Mouse (Mus musculus): ENCODE results near the gene Kctd11. TPM values are rescaled to one million over a fixed set of nuclear protein-coding genes. Genes with fewer than 3 reads are reported as not detected.
"Not testable (repeated sequence)": the region's sequence is repeated elsewhere in the genome, so short reads cannot be mapped to it uniquely, and the experiment has no call there.

Kctd11 gene
- polyA plus RNA-seq (2014; fragmentation: Nextera tagmentation; extraction: Ambion mirVana): 3.1 and 3.9 TPM in 2 replicates

DNA sequence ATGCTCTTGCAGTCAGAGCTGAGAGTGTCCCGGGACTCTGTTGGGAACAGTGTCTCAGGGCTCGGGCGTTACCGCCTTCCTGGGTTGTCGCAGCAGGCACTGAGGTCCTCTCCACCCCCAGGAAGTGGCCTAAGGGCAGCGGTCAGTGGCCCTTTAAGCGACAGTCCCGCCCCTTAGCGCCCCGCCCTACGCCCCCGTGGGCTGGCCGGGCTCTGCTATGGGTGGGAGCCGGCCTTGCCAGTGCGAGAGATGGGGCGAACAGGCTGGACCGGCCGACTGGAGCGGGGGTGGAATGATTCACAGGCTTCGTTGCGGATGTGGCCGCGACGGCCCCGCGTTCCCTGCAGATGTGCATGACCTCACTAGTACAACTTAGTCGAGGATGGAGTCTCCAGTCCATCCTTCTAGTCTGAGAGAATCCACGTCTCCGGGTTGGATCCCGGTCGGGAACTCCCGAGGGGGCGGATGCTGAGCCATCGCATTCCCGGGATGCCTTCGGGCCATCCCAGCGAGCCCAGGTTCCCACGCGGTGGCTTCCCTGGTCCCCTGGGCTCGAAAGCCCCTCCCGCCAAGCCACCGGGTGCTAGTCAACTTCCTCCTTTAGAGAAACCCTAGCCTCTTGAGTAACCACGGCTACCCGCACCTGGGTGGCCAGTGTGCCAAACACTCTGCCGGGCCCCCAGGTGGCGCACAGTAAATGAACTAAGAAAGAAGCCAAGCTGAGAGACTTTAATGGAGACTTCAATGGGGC is at the start of gene Kctd11:
Gene Kctd11 (minus strand): TSS at position 554 of the 751 bp plus-strand sequence.
- under 1% methylated on average over 46 of the region's 46 CpGs for WGBS
- DNase-seq (ENCODE audit: low spot score, missing footprints) (peak; percentile 98), ATAC-seq (ENCODE audit: low FRiP score) (peak; percentile 86)
- Histone ChIP-seq H3K36me3 (ENCODE audit: control insufficient read depth, insufficient read depth, low read length) (no peaks in the 10 kb centered on the region), H3K4me3 (ENCODE audit: low read depth, low read length) (peak within 1 kb of the TSS; percentile 43), H3K4me1 (ENCODE audit: control insufficient read depth, insufficient read depth, low read length) (peaks cover 19% of the 10 kb centered on the region), H3K27ac (ENCODE audit: low read depth, low read length) (no peak within 1 kb of the TSS; the same call in 1 of the 2 replicates), H3K9ac (ENCODE audit: low read length) (peak within 1 kb of the TSS; percentile 60), H3K9me3 (ENCODE audit: control insufficient read depth, low read length) (no peaks in the 10 kb centered on the region), H3K4me2 (peak within 1 kb of the TSS; percentile 58), H3K27me3 (ENCODE audit: control insufficient read depth, insufficient read depth, low read length) (peaks cover 3% of the 10 kb centered on the region; the same call in 1 of the 2 replicates)

DNA sequence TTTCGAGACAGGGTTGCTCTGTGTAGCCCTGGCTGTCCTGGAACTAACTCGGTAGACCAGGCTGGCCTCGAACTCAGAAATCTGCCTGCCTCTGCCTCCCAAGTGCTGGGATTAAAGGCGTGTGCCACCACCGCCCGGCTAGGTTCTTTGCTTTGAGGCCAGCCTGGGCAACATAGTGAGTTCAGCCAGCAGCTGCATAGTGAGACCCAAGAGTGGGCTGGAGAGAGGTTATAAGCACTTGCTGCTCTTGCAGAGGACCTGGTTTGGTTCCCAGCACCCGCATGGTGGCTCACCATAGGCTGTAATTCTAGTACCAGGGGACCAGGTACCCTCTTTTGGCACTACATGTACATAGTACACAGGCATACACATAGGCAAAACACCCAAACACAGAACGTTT is 49.0 kb upstream of the Kctd11 start:
- 87% methylated on average over 8 of the region's 8 CpGs for WGBS
- H3K36me3 ChIP-seq (ENCODE audit: control insufficient read depth, insufficient read depth, low read length): not testable (repeated sequence)

DNA sequence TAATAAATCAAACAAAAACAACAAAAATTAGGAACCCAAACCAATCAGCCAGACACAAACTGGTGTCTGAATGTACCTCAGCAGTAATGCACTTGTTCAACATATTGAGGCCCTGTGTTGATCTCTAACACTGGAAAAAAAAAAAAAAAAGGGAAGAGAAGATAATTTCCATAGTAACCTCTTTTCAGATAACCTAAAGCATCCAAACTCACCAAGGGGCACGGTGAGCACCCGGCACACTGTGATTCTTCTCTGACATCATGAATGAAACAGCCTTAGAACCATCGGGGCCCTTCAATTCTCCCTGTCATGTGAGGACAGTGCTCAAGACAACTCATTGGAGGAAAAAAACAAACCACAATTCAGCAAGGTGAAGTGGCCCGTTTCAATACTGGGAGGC is 48.5 kb upstream of the Kctd11 start:
- no peaks in the 10 kb centered on the region for H3K36me3 ChIP-seq (ENCODE audit: control insufficient read depth, insufficient read depth, low read length)
- H3K4me2 ChIP-seq: no peak overlapping the region
- H3K4me1 ChIP-seq (ENCODE audit: control insufficient read depth, insufficient read depth, low read length): no peaks in the 10 kb centered on the region
- ATAC-seq (ENCODE audit: low FRiP score): no peak
- WGBS: 84% methylated on average over 4 of the region's 4 CpGs
- H3K9me3 ChIP-seq (ENCODE audit: control insufficient read depth, low read length): no peaks in the 10 kb centered on the region
- no peak overlapping the region for H3K9ac ChIP-seq (ENCODE audit: low read length)
- H3K27ac ChIP-seq (ENCODE audit: low read depth, low read length): no peak overlapping the region
- peaks cover 4% of the 10 kb centered on the region; the same call in 1 of the 2 replicates for H3K27me3 ChIP-seq (ENCODE audit: control insufficient read depth, insufficient read depth, low read length)
- DNase-seq (ENCODE audit: low spot score, missing footprints): no peak
- no peak overlapping the region for H3K4me3 ChIP-seq (ENCODE audit: low read depth, low read length)

More for the DNA sequence above, 49.0 kb upstream of the Kctd11 start:
- H3K4me2 ChIP-seq; H3K27ac ChIP-seq (ENCODE audit: low read depth, low read length); H3K9me3 ChIP-seq (ENCODE audit: control insufficient read depth, low read length); ATAC-seq (ENCODE audit: low FRiP score); DNase-seq (ENCODE audit: low spot score, missing footprints); H3K9ac ChIP-seq (ENCODE audit: low read length); H3K4me3 ChIP-seq (ENCODE audit: low read depth, low read length); H3K4me1 ChIP-seq (ENCODE audit: control insufficient read depth, insufficient read depth, low read length); H3K27me3 ChIP-seq (ENCODE audit: control insufficient read depth, insufficient read depth, low read length): not testable (repeated sequence)

DNA sequence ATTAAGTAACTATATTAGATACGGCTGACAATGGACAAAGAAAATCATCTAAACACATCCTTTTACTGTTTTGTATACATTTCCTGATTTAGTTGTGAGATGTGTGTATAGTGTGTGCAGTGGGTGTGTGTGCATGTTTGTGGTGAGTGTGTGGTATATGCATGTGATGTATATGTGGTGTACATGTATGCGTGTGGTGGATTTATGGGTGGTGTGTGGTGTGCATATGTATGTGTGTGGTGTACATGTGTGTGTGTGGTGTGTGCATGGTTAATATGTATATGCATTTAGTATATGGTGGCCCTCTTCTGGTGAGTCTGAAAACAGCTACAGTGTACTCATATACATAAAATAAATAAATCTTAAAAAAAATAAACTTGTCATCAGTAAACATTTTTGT is 46.3 kb upstream of the Kctd11 start:
- WGBS: 98% methylated on average over 2 of the region's 2 CpGs
- Histone ChIP-seq H3K9me3 (ENCODE audit: control insufficient read depth, low read length) (no peaks in the 10 kb centered on the region), H3K9ac (ENCODE audit: low read length) (no peak overlapping the region), H3K27ac (ENCODE audit: low read depth, low read length) (no peak overlapping the region), H3K4me3 (ENCODE audit: low read depth, low read length) (no peak overlapping the region), H3K27me3 (ENCODE audit: control insufficient read depth, insufficient read depth, low read length) (no peaks in the 10 kb centered on the region), H3K36me3 (ENCODE audit: control insufficient read depth, insufficient read depth, low read length) (no peaks in the 10 kb centered on the region), H3K4me1 (ENCODE audit: control insufficient read depth, insufficient read depth, low read length) (no peaks in the 10 kb centered on the region), H3K4me2 (no peak overlapping the region)
- ATAC-seq (ENCODE audit: low FRiP score) (no peak), DNase-seq (ENCODE audit: low spot score, missing footprints) (no peak)

DNA sequence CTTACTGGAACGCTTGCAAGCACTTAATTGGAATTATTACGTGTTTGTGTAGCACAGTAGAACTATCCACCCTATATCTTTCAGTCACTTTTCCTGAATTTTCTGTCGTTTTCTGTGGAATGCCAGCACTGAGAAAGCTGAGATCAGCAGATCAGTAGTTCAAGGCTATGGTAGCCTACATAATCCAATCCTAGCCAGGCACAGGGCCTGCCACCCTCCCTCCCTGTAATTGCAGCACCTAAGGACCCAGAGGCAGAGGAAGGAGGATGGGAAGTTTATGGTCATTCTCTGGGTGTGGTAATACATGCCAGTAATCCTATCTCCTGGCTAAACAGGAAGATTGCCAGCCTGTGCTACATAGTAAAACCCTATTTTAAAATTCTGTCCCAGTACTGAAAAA is 41.6 kb upstream of the Kctd11 start:
- DNase-seq (ENCODE audit: low spot score, missing footprints): no peak
- ATAC-seq (ENCODE audit: low FRiP score): no peak
- Histone ChIP-seq H3K27ac (ENCODE audit: low read depth, low read length) (no peak overlapping the region), H3K27me3 (ENCODE audit: control insufficient read depth, insufficient read depth, low read length) (no peaks in the 10 kb centered on the region), H3K9me3 (ENCODE audit: control insufficient read depth, low read length) (no peaks in the 10 kb centered on the region), H3K4me3 (ENCODE audit: low read depth, low read length) (no peak overlapping the region), H3K4me2 (peak overlapping the region; percentile 51; the same call in 1 of the 2 replicates), H3K9ac (ENCODE audit: low read length) (0 out of 2 replicates have a peak overlapping the region, but pooled peaks have one; percentile 4), H3K36me3 (ENCODE audit: control insufficient read depth, insufficient read depth, low read length) (peaks cover 6% of the 10 kb centered on the region), H3K4me1 (ENCODE audit: control insufficient read depth, insufficient read depth, low read length) (peaks cover 14% of the 10 kb centered on the region)
- 68% methylated on average over 3 of the region's 3 CpGs for WGBS

DNA sequence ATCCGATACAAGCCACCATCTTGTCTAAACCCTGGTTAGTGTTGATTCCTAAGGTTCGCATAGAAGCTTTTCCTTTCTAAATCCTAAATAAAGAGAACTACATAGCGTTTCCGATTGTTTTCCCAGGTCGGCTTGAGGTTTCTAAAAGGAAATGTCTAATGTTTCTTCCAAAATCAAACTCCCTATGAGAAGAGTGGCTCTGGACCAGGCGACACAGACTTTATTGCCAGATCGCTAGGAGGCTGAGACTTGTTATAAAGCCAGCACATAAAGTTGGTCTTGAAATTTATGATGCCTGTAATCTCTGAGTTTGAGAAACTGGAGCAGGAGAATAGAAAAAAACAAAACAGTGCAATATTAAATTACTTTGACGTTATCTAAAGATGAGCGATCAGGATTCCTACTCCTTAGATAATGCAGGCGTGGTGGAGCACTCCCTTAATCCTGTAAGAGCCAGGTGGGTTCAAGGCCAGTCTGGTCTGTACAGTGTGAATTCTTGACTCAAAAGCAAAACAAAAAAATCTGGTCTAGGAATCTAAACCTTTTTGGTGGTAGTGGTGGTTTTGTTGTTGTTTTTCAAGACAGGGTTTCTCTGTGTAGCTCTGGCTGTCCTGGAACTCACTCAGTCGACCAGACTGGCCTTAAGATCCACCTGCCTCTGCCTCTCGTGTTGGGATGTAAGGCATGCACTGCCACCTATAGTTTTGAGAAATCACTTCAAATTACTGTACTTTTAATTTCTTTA is 41.0 kb upstream of the Kctd11 start:
- H3K9me3 ChIP-seq (ENCODE audit: control insufficient read depth, low read length): no peaks in the 10 kb centered on the region
- DNase-seq (ENCODE audit: low spot score, missing footprints) (no peak), ATAC-seq (ENCODE audit: low FRiP score) (no peak)
- H3K27me3 ChIP-seq (ENCODE audit: control insufficient read depth, insufficient read depth, low read length): no peaks in the 10 kb centered on the region
- H3K27ac ChIP-seq (ENCODE audit: low read depth, low read length): peak overlapping the region; percentile 92
- H3K36me3 ChIP-seq (ENCODE audit: control insufficient read depth, insufficient read depth, low read length): peaks cover 11% of the 10 kb centered on the region
- H3K4me3 ChIP-seq (ENCODE audit: low read depth, low read length): peak overlapping the region; percentile 95
- peaks cover 14% of the 10 kb centered on the region for H3K4me1 ChIP-seq (ENCODE audit: control insufficient read depth, insufficient read depth, low read length)
- peak overlapping the region; percentile 74 for H3K9ac ChIP-seq (ENCODE audit: low read length)
- peak overlapping the region; percentile 51 for H3K4me2 ChIP-seq
- WGBS: 5% methylated on average over 12 of the region's 12 CpGs

DNA sequence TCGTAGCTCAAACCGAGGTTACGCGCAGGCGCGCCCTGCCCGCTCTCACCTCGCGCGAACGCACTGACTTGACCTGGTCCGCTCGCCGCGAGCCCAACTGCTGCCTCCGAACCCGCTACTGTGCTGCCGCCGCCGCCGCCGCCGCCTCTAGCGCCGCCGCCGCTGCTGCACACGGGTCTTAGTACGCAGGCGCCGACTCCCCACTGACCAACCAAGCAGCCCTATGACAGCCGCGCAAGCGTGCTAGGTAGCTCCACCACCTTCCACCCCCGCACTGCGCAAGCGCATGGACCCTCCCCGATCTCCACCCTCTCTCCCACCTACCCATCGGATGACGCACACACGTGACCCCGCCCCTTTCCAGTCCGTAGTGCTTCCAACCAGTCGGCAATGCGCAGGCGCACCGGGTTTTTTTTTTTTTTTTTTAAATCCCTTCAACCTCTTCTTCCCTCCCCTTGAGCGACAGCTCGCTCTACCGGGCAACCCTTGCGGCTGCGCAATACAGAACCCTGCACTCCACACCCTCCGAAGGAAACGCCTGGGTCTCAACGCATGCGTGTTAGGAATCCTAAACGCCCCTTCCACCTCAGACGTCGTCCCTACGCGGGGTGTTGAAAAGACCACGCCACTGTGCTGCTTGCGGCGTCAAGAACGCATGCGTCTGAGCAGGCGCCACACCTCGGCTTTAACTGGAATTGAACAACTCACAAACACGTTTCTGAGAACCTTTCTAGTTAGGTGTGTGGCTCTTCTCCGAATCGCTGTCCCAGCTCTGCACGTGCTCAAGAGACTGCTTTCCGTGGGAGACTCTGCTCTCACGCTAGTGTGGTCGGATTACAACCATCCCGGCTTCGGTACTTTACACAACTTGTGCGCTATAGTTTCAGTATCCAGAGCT is 40.2 kb upstream of the Kctd11 start, which contains the start of gene Eif5a:
Gene Eif5a (minus strand): TSS at position 845 of the 898 bp plus-strand sequence.
- DNase-seq (ENCODE audit: low spot score, missing footprints): peak; percentile 100
- WGBS: under 1% methylated on average over 78 of the region's 78 CpGs
- no peaks in the 10 kb centered on the region for H3K27me3 ChIP-seq (ENCODE audit: control insufficient read depth, insufficient read depth, low read length)
- no peaks in the 10 kb centered on the region for H3K9me3 ChIP-seq (ENCODE audit: control insufficient read depth, low read length)
- peak; percentile 96 for ATAC-seq (ENCODE audit: low FRiP score)
- H3K4me3 ChIP-seq (ENCODE audit: low read depth, low read length): peak within 1 kb of the TSS; percentile 95
- peaks cover 14% of the 10 kb centered on the region for H3K4me1 ChIP-seq (ENCODE audit: control insufficient read depth, insufficient read depth, low read length)
- peak within 1 kb of the TSS; percentile 94 for H3K9ac ChIP-seq (ENCODE audit: low read length)
- H3K36me3 ChIP-seq (ENCODE audit: control insufficient read depth, insufficient read depth, low read length): peaks cover 14% of the 10 kb centered on the region
- peak within 1 kb of the TSS; percentile 92 for H3K27ac ChIP-seq (ENCODE audit: low read depth, low read length)
- H3K4me2 ChIP-seq: peak within 1 kb of the TSS; percentile 87

DNA sequence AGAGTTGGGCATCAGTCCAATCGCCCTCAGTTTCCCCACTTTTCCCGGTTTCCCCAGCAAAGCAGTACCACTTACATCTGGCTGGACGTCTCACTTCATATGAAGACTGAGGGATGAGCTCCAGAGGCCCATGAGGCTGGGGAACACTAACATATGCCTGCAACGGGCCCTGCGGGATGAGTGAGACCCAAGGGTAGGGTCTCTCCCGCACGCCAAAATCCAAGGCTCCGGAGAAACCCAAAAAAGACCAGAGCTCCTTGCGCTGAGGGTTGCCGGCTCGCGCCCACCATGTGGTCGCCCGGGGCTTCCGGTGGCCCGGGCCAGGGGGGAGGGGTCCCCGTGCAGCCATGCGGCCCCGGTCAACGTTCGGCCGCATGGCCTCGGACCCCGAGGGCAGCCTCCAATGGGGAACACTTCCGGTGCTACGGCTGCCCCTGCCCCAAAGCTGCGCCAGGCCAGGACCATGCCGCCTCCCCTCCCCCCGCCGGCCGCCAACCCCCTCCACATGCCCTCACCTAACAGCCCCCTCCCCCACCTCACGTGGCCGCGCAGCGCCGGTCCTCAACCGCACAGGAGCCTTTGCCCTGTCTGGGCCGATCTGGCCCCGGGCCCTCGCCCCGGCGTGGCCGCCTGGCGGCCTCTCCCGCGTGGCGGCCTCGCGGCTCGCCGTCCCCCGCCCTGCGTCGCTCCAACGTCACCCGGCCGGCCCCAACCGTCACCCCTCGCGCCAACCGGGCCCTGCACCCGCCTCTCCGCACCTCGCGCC is 39.2 kb upstream of the Kctd11 start:
- DNase-seq (ENCODE audit: low spot score, missing footprints): peak; percentile 94
- ATAC-seq (ENCODE audit: low FRiP score): peak; percentile 45
- H3K27ac ChIP-seq (ENCODE audit: low read depth, low read length): peak overlapping the region; percentile 88
- under 1% methylated on average over 51 of the region's 65 CpGs for WGBS
- peak overlapping the region; percentile 87 for H3K4me2 ChIP-seq
- H3K9me3 ChIP-seq (ENCODE audit: control insufficient read depth, low read length): no peaks in the 10 kb centered on the region
- peaks cover 19% of the 10 kb centered on the region for H3K36me3 ChIP-seq (ENCODE audit: control insufficient read depth, insufficient read depth, low read length)
- H3K9ac ChIP-seq (ENCODE audit: low read length): peak overlapping the region; percentile 94
- no peaks in the 10 kb centered on the region for H3K27me3 ChIP-seq (ENCODE audit: control insufficient read depth, insufficient read depth, low read length)
- peaks cover 19% of the 10 kb centered on the region for H3K4me1 ChIP-seq (ENCODE audit: control insufficient read depth, insufficient read depth, low read length)
- peak overlapping the region; percentile 95 for H3K4me3 ChIP-seq (ENCODE audit: low read depth, low read length)

Measured in midbrain, embryonic 11.5 days (tissue).